Mouse (Mus musculus): ENCODE results near the gene Olfr464.

- TF ChIP-seq CTCF (IDR thresholded peaks at IDR 0.05; ENCODE audit: low read depth) = peak; percentile 45
- TF ChIP-seq EP300 (IDR thresholded peaks at IDR 0.05; ENCODE audit: low read depth) = no peak
Observed at GRCm38 (mm10) chr11:87955144-87955543, 34.4 kb upstream of the Olfr464 start.

Measured in liver, postnatal 0 days (tissue).